Mouse (Mus musculus) forebrain, embryonic 16.5 days (tissue): ENCODE measurements around the gene Pes1. TPM values are rescaled to one million over a fixed set of nuclear protein-coding genes. Genes with fewer than 3 reads are reported as not detected.

Experiments used
- ATAC-seq: fragments of 200-750 bp; cut with Nextera tagmentation; 2 replicates; pipeline ENCODE4 v1.8.0; 2017; ENCODE audit warnings: mild to moderate bottlenecking, moderate library complexity
- H3K27ac ChIP-seq: fragments of 300-500 bp; sonication (generic); 2 replicates; pipeline ENCODE4 v1.5.1; 2014; ENCODE audit warnings: low read length, control low read depth
- H3K27me3 ChIP-seq: fragments of 300-500 bp; sonication (generic); replicated peaks from 2 replicates; pipeline ENCODE4 v1.6.1; 2014; ENCODE audit warnings: low read length; ENCODE audit not compliant: control insufficient read depth, insufficient read depth
- H3K36me3 ChIP-seq: fragments of 300-500 bp; sonication (generic); 2 replicates; pipeline ENCODE4 v1.6.1; 2014; ENCODE audit not compliant: control insufficient read depth, insufficient read depth
- H3K4me1 ChIP-seq: fragments of 300-500 bp; sonication (generic); replicated peaks from 2 replicates; pipeline ENCODE4 v1.6.1; 2014; ENCODE audit warnings: low read length; ENCODE audit not compliant: control insufficient read depth, insufficient read depth
- H3K4me2 ChIP-seq: fragments of 300-500 bp; sonication (generic); 2 replicates; pipeline ENCODE4 v1.6.1; 2014; ENCODE audit warnings: mild to moderate bottlenecking, low read length, control low read depth
- H3K4me3 ChIP-seq: fragments of 300-500 bp; sonication (generic); replicated peaks from 2 replicates; pipeline ENCODE4 v1.5.1; 2014; ENCODE audit warnings: mild to moderate bottlenecking, low read length, control low read depth
- H3K9ac ChIP-seq: fragments of 300-500 bp; sonication (generic); replicated peaks from 2 replicates; pipeline ENCODE4 v1.6.1; 2014; ENCODE audit warnings: low read depth, low read length, control low read depth
- H3K9me3 ChIP-seq: fragments of 300-500 bp; sonication (generic); 2 replicates; pipeline ENCODE4 v1.6.1; 2016; ENCODE audit warnings: low read length; ENCODE audit not compliant: control insufficient read depth
- WGBS: fragments of 180-500 bp; shearing (Covaris S2); extraction: QIAGEN DNeasy Blood & Tissue Kit; methylation state at CpG from one replicate; pipeline ENCODE4 v1.1.7; 2014; 5-methylcytosine and 5-hydroxymethylcytosine counted together
- polyA plus RNA-seq: library from polyadenylated mRNA; unstranded; fragments of >200 nt; fragmentation: Nextera tagmentation; extraction: Ambion mirVana; gene quantifications from 2 replicates; pipeline ENCODE4 v1.2.1, GENCODE M21; 2015

Gene Pes1
- polyA plus RNA-seq, 1 experiment from 2014 or later, result 73.4 TPM

DNA sequence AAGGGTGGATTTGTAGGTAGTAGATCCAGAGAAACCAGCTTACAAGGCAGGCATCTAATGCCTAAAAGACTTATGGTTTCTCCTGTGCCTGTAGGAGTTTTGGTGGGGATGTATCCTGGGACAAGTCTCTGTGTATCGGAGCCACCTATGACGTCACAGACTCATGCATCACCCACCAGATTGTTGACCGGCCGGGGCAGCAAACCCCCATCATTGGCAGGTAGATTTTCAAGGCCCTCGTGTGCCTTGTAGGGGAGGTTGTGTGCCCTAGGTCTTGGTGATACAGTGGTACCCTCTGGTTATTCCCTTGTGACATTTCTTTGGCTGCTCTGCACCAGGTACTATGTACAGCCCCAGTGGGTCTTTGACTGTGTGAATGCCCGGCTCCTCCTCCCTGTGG is 12.9 kb downstream of the Pes1 start, which contains the start of gene 4930556J24Rik:
Gene 4930556J24Rik, minus strand, starts transcription at position 101 of the 400 bp plus-strand sequence.
- Histone ChIP-seq H3K4me1 (no peaks in the 10 kb centered on the region), H3K27ac (no peak within 1 kb of the TSS), H3K36me3 (peaks cover 35% of the 10 kb centered on the region), H3K9me3 (no peaks in the 10 kb centered on the region), H3K9ac (no peak within 1 kb of the TSS), H3K4me2 (no peak within 1 kb of the TSS), H3K4me3 (no peak within 1 kb of the TSS), H3K27me3 (no peaks in the 10 kb centered on the region)
- WGBS, result 93% methylated on average over 6 of the region's 6 CpGs
- ATAC-seq, result no peak

GRCm38 (mm10) chr11:3978421-3978820 is 14.6 kb downstream of the Pes1 start:
- Histone ChIP-seq H3K27me3 (no peaks in the 10 kb centered on the region), H3K4me3 (no peak overlapping the region), H3K9me3 (no peaks in the 10 kb centered on the region), H3K27ac (no peak overlapping the region), H3K9ac (no peak overlapping the region), H3K4me2 (no peak overlapping the region), H3K36me3 (peaks cover 35% of the 10 kb centered on the region), H3K4me1 (peaks cover 4% of the 10 kb centered on the region)
- no peak for ATAC-seq
- 90% methylated on average over 5 of the region's 5 CpGs for WGBS

- H3K9me3 ChIP-seq, result no peaks in the 10 kb centered on the region
- H3K27ac ChIP-seq, result no peak overlapping the region
- no peak overlapping the region for H3K4me2 ChIP-seq
- H3K4me3 ChIP-seq, result no peak overlapping the region
- peaks cover 20% of the 10 kb centered on the region for H3K36me3 ChIP-seq
- peaks cover 7% of the 10 kb centered on the region for H3K4me1 ChIP-seq
- no peak for ATAC-seq
- 0 out of 2 replicates have a peak, but pooled peaks cover 3% of the 10 kb centered on the region for H3K27me3 ChIP-seq
- 81% methylated on average over 6 of the region's 6 CpGs for WGBS
- H3K9ac ChIP-seq, result no peak overlapping the region
These were observed 17.8 kb downstream of the Pes1 start for GRCm38 (mm10) chr11:3981536-3981935.

GRCm38 (mm10) chr11:3982275-3983209 is 18.8 kb downstream of the Pes1 start:
- Histone ChIP-seq H3K9ac (no peak overlapping the region), H3K36me3 (peaks cover 15% of the 10 kb centered on the region), H3K4me1 (peaks cover 7% of the 10 kb centered on the region), H3K27me3 (0 out of 2 replicates have a peak, but pooled peaks cover 3% of the 10 kb centered on the region), H3K9me3 (no peaks in the 10 kb centered on the region), H3K4me2 (no peak overlapping the region), H3K27ac (no peak overlapping the region), H3K4me3 (no peak overlapping the region)
- ATAC-seq, result no peak
- WGBS, result 73% methylated on average over 7 of the region's 7 CpGs

- no peak within 1 kb of the TSS for H3K27ac ChIP-seq
- H3K9me3 ChIP-seq, result no peaks in the 10 kb centered on the region
- H3K4me1 ChIP-seq, result peaks cover 7% of the 10 kb centered on the region
- peak; percentile 52; the same call in 1 of the 2 replicates for ATAC-seq
- H3K9ac ChIP-seq, result peak within 1 kb of the TSS; percentile 57
- WGBS, result 0% methylated on average over 8 of the region's 37 CpGs
- peaks cover 11% of the 10 kb centered on the region for H3K36me3 ChIP-seq
- H3K27me3 ChIP-seq, result 0 out of 2 replicates have a peak, but pooled peaks cover 3% of the 10 kb centered on the region
- H3K4me3 ChIP-seq, result peak within 1 kb of the TSS; percentile 40
- H3K4me2 ChIP-seq, result peak within 1 kb of the TSS; percentile 59
These were observed 19.6 kb downstream of the Pes1 start, which contains the start of gene Gal3st1 for GRCm38 (mm10) chr11:3983291-3983862. Gal3st1 (plus strand) TSS chr11:3983636.

DNA sequence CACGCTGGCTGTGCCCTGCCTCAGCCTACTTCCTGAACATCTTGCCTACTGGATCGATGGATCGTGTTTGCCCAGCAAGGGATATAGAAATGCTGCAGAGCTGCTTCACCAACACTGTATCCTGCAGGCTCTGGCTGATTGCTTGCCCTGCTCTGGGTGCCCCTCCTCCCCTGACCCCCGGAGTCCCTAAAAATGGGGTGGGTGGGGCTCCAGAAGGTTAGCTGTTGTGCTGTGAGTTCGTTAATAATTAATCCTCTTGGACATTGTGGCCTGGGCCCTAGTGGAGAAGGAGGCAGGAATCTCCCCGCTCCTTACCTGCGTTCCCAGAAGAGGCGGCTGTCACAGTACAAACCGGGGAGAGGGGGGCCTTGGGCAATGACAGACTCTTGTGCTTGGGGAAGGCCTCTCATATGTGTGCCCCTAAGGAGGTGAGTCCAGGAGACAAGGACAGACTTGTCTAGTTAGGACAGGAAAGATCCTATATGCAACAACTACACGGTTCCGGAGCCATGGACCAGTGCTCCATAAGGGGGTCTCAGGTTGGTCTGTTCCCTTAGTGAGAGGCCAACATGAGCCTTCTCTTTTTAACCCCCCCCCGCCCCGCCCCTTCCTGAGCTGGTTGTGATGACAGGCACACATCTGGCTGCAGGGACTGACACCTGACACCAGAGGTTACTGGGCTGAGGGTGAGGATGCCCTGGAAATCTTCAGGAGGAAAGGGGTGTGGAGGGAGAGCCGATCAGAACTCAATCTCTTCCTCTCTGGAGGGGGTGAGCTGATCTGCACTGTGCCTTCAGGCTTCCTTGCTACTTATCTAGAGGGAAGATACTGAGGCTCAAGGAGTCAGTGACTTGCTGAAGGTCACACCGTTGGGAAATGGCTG is 20.3 kb downstream of the Pes1 start:
- H3K4me2 ChIP-seq, result peak overlapping the region; percentile 59
- H3K36me3 ChIP-seq, result peaks cover 8% of the 10 kb centered on the region
- H3K9me3 ChIP-seq, result no peaks in the 10 kb centered on the region
- peaks cover 7% of the 10 kb centered on the region for H3K4me1 ChIP-seq
- no peak overlapping the region for H3K27ac ChIP-seq
- 8% methylated on average over 15 of the region's 15 CpGs for WGBS
- H3K27me3 ChIP-seq, result 0 out of 2 replicates have a peak, but pooled peaks cover 3% of the 10 kb centered on the region
- ATAC-seq, result peak; percentile 40; the same call in 1 of the 2 replicates
- peak overlapping the region; percentile 40 for H3K4me3 ChIP-seq
- H3K9ac ChIP-seq, result peak overlapping the region; percentile 57

DNA sequence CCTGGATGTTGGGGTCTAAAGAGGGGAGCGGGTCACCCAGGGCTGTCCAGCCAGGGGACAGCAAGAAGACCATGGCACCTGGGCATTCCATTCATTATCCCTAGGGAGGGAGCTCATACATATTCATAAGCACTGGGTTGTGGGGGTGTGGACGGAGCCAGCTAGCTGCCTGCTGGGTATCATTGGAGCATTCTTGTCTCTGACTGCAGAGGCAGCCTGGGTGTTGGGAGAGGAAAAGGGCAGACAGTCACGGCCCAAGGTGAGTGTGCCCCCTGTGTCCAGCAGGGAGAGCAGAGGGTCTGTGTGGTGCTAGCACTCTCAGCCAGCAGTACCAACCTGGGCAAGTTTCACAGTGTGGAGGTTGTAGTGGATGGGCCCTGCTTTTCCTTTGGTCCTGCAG is 26.0 kb downstream of the Pes1 start:
- H3K27ac ChIP-seq, result no peak overlapping the region
- WGBS, result 36% methylated on average over 3 of the region's 3 CpGs
- no peak for ATAC-seq
- no peaks in the 10 kb centered on the region for H3K9me3 ChIP-seq
- no peak overlapping the region for H3K4me2 ChIP-seq
- no peaks in the 10 kb centered on the region for H3K36me3 ChIP-seq
- H3K27me3 ChIP-seq, result no peaks in the 10 kb centered on the region
- H3K4me3 ChIP-seq, result no peak overlapping the region
- H3K9ac ChIP-seq, result no peak overlapping the region
- H3K4me1 ChIP-seq, result no peaks in the 10 kb centered on the region

GRCm38 (mm10) chr11:3993132-3993531 is 29.4 kb downstream of the Pes1 start:
- Histone ChIP-seq H3K4me1 (no peaks in the 10 kb centered on the region), H3K27ac (no peak overlapping the region), H3K9me3 (no peaks in the 10 kb centered on the region), H3K36me3 (no peaks in the 10 kb centered on the region), H3K4me2 (no peak overlapping the region), H3K27me3 (peaks cover 12% of the 10 kb centered on the region), H3K4me3 (no peak overlapping the region), H3K9ac (no peak overlapping the region)
- 80% methylated on average over 6 of the region's 6 CpGs for WGBS
- ATAC-seq, result no peak
